Mouse (Mus musculus): ENCODE measurements around the gene Gbp9.

- TF ChIP-seq CTCF (IDR thresholded peaks at IDR 0.05; ENCODE audit: insufficient read depth, low read depth, low read length) (no peak), POLR2A (IDR thresholded peaks at IDR 0.05; ENCODE audit: insufficient read depth, low read depth, low read length) (no peak)
Observed at GRCm38 (mm10) chr5:105113656-105114055, 25.7 kb downstream of the Gbp9 start.

All from olfactory bulb, adult 2 months (tissue).